Mouse (Mus musculus): ENCODE measurements around the gene Snd1.

- TF ChIP-seq HCFC1 (IDR thresholded peaks at IDR 0.05; ENCODE audit: borderline replicate concordance, insufficient read depth, low read length) (no peak), CHD2 (IDR thresholded peaks at IDR 0.05; ENCODE audit: low read depth, low read length) (no peak), MAFK (IDR thresholded peaks at IDR 0.05; ENCODE audit: insufficient read depth, low read depth, low read length) (no peak)
These were observed 15.7 kb upstream of the Snd1 start for GRCm38 (mm10) chr6:28459221-28459668.
